Mouse (Mus musculus) erythroblast, embryonic 14.5 days (primary cell): ENCODE measurements around the gene Slc24a5. TPM values are rescaled to one million over a fixed set of nuclear protein-coding genes. Genes with fewer than 3 reads are reported as not detected.

Experiments used
- H3K27me3 ChIP-seq: 2 replicates; pipeline ENCODE4 v1.6.1; 2012; ENCODE audit warnings: inconsistent platforms; ENCODE audit not compliant: control insufficient read depth
- H3K36me3 ChIP-seq: 2 replicates; pipeline ENCODE4 v1.6.1; 2012; ENCODE audit warnings: mild to moderate bottlenecking, inconsistent platforms; ENCODE audit not compliant: control insufficient read depth
- H3K4me1 ChIP-seq: 2 replicates; pipeline ENCODE4 v1.6.1; 2012; ENCODE audit warnings: inconsistent platforms; ENCODE audit not compliant: control insufficient read depth
- H3K4me3 ChIP-seq: replicated peaks from 2 replicates; pipeline ENCODE3; 2012; ENCODE audit warnings: moderate library complexity, mild to moderate bottlenecking, inconsistent platforms
- H3K9me3 ChIP-seq: 2 replicates; pipeline ENCODE4 v1.6.1; 2012; ENCODE audit warnings: low read length, inconsistent platforms, mixed read lengths; ENCODE audit not compliant: control insufficient read depth
- GATA1 ChIP-seq: IDR thresholded peaks from 2 replicates; pipeline ENCODE4 v1.6.1; 2012; ENCODE audit warnings: low read length, inconsistent platforms, mixed read lengths
- TAL1 ChIP-seq: IDR thresholded peaks from 3 replicates; pipeline ENCODE4 v1.6.1; 2012; ENCODE audit warnings: low read length, inconsistent platforms, mixed read lengths
- polyA plus RNA-seq: library from polyadenylated mRNA; stranded (reverse); fragments of >175 nt; gene quantifications from 2 replicates; pipeline ENCODE4 v1.2.3, GENCODE M21; 2012

Gene Slc24a5
- polyA plus RNA-seq, 1 experiment = not detected

GRCm38 (mm10) chr2:125136846-125137245, 68.9 kb downstream of the Slc24a5 start:
- Histone ChIP-seq H3K9me3 (no peaks in the 10 kb centered on the region), H3K27me3 (peaks cover 22% of the 10 kb centered on the region), H3K36me3 (no peaks in the 10 kb centered on the region), H3K4me3 (no peak overlapping the region), H3K4me1 (no peaks in the 10 kb centered on the region; the same call in 1 of the 2 replicates)
- TF ChIP-seq TAL1 (no peak), GATA1 (no peak)

Other genes starting within 250 kb of the Slc24a5 start
- gene Myef2, start 55.5 kb downstream of the Slc24a5 start, polyA plus RNA-seq = 1.9 and 2.1 TPM in 2 replicates
- not detected in 2 replicates for gene Ctxn2, start 68.6 kb downstream of the Slc24a5 start, polyA plus RNA-seq
- gene Slc12a1, start 84.4 kb downstream of the Slc24a5 start, polyA plus RNA-seq = not detected in 2 replicates
- 13.5 and 15.7 TPM in 2 replicates for gene Dut, start 179.1 kb downstream of the Slc24a5 start, polyA plus RNA-seq